Mouse (Mus musculus) right cerebral cortex, adult 18-20 months (tissue): Measurements from ENCODE around the gene Gm6121.
"Not testable (repeated sequence)": the region's sequence is repeated elsewhere in the genome, so short reads cannot be mapped to it uniquely, and the experiment has no call there.

Experiments
- DNase-seq: peaks from one replicate; pipeline ENCODE4 v3.0.0; 2022; ENCODE audit warnings: mixed read lengths

Gm6121 gene

GRCm38 (mm10) chrX:26935597-26935996 lies at the start of gene Gm6121:
TSS of gene Gm6121 (minus strand) at chrX:26935697.
- not testable (repeated sequence) for DNase-seq
